Mouse (Mus musculus) hindbrain, embryonic 10.5 days (tissue): ENCODE measurements around the gene Slc33a1. TPM values are rescaled to one million over a fixed set of nuclear protein-coding genes. Genes with fewer than 3 reads are reported as not detected.

Source experiments
- DNase-seq: peaks from one replicate; pipeline ENCODE4 v3.0.0-alpha.2; 2017; ENCODE audit warnings: low spot score
- H3K27ac ChIP-seq: fragments of 300-500 bp; sonication (generic); 2 replicates; pipeline ENCODE4 v1.5.1; 2016; ENCODE audit warnings: mild to moderate bottlenecking, moderate library complexity
- H3K27me3 ChIP-seq: fragments of 300-500 bp; sonication (generic); 2 replicates; pipeline ENCODE4 v1.6.1; 2016; ENCODE audit warnings: mild to moderate bottlenecking; ENCODE audit not compliant: poor library complexity, insufficient read depth, severe bottlenecking
- H3K36me3 ChIP-seq: fragments of 300-500 bp; sonication (generic); 2 replicates; pipeline ENCODE4 v1.6.1; 2016; ENCODE audit warnings: mild to moderate bottlenecking, moderate library complexity
- H3K4me1 ChIP-seq: fragments of 300-500 bp; sonication (generic); replicated peaks from 2 replicates; pipeline ENCODE4 v1.6.1; 2016; ENCODE audit warnings: mild to moderate bottlenecking
- H3K4me3 ChIP-seq: fragments of 300-500 bp; sonication (generic); 2 replicates; pipeline ENCODE4 v1.5.1; 2016; ENCODE audit warnings: mild to moderate bottlenecking, moderate library complexity
- H3K9me3 ChIP-seq: fragments of 300-500 bp; sonication (generic); 2 replicates; pipeline ENCODE4 v1.6.1; 2016; ENCODE audit warnings: mild to moderate bottlenecking, moderate library complexity
- WGBS: fragments of 180-500 bp; shearing (Covaris S2); methylation state at CpG from one replicate; pipeline ENCODE4 v1.1.7; 2016; 5-methylcytosine and 5-hydroxymethylcytosine counted together
- polyA plus RNA-seq: library from polyadenylated mRNA; unstranded; fragments of >200 nt; fragmentation: Nextera tagmentation; extraction: Ambion mirVana; gene quantifications from 2 replicates; pipeline ENCODE4 v1.2.1, GENCODE M21; 2016

Slc33a1 gene
- polyA plus RNA-seq, 1 experiment from 2014 or later: 9.5 TPM

DNA sequence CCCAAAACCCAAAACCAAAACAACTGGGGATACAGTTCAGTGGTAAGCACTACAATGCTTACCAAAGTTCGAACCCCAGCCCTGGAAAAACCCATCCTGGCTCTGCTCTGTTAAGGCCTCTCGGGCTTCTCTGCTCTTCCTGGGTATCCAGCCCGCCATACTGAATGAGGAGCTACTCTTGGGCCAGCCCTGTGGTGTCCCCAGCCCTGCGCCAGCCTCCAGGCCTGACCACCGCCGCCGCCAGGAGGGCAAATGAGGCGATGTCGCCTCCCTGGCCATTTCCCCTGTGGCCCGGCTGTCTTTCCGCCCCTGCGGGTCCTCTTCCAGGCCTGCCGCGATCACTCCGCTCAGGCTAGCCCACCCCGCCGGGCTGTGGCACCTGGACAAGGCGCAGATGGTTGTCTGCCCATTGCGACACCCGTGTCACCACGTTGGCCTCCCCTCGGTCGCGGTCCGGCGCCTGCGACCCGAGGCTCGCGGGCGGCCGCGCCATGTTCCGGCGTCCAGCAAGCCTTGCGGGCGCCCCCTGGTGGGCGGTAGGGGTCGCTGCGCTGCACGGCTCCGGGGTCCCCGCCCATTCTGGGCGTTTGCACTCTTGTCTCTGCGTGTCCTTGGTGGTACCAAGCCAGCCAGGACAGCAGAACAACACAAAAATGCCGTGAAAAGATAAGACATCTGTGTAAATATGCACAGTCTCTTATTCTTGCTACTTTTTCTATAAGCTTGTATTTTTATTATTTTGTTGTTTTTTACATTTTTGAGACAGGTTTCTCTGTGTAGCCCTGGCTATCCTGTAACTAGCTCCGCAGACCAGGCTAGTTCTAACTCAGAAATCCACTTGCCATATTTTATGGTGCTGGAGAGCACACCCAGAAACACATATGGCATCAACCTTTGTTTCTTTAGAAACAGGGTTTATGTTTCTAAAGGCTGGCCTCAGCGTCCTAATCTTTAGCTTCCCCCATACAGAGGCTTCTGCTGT lies 35.4 kb downstream of the Slc33a1 start, which contains the start of gene E130311K13Rik:
TSS of gene E130311K13Rik (minus strand) at position 595 of the 982 bp plus-strand sequence.
- peaks cover 4% of the 10 kb centered on the region; the same call in 1 of the 2 replicates for H3K4me1 ChIP-seq
- no peaks in the 10 kb centered on the region for H3K27me3 ChIP-seq
- H3K4me3 ChIP-seq: peak within 1 kb of the TSS; percentile 71
- H3K9me3 ChIP-seq: no peaks in the 10 kb centered on the region
- DNase-seq: peak; percentile 89
- H3K27ac ChIP-seq: peak within 1 kb of the TSS; percentile 99
- 5% methylated on average over 48 of the region's 48 CpGs for WGBS
- no peaks in the 10 kb centered on the region for H3K36me3 ChIP-seq

DNA sequence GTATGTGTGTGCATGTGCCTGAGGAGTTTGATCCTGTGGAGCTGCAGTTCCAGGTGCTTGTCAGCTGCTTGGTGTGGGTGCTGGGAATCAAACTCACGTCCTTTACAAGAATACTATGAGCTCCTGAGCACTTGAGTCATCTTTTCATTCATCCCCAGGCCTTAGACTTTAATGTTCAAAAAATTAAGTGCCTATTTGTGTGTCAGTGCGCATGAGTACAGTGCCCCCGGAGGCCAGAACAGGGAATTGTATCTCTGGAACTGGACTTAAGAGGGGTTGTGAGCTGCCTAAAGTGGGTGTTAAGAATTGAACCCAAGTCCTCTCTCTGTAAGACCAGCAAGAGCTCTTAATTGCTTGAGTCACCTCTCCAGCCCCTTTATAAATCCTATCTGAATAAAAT lies 44.9 kb downstream of the Slc33a1 start:
- 59% methylated on average over 3 of the region's 3 CpGs for WGBS

DNA sequence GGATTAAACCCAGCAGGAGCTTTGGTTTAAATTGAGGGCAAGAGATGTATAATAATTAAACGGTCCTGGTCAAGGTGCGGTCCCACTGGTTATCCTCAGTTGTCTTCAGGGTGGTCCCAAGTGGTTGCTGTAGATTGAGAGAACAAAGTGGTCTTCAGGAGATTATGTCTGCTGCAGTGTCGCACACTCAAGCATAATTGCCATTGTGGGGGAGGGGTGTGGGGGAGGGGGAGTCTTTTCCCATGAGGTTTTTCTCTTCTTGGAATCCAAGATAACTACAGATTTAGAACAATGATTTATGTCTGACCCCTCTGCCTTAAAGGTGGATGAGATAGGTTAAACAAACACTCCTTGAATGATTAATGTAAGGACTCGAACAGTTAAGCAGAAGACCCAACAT lies 54.3 kb downstream of the Slc33a1 start:
- no peaks in the 10 kb centered on the region for H3K36me3 ChIP-seq
- DNase-seq: no peak
- no peaks in the 10 kb centered on the region for H3K27me3 ChIP-seq
- no peak overlapping the region for H3K4me3 ChIP-seq
- H3K4me1 ChIP-seq: peaks cover 3% of the 10 kb centered on the region
- H3K9me3 ChIP-seq: no peaks in the 10 kb centered on the region
- H3K27ac ChIP-seq: no peak overlapping the region
- WGBS: 91% methylated on average over 4 of the region's 4 CpGs

More for the DNA sequence above, 44.9 kb downstream of the Slc33a1 start:
- H3K4me1 ChIP-seq: no peaks in the 10 kb centered on the region
- H3K9me3 ChIP-seq: no peaks in the 10 kb centered on the region
- no peaks in the 10 kb centered on the region for H3K36me3 ChIP-seq
- H3K27me3 ChIP-seq: no peaks in the 10 kb centered on the region
- no peak overlapping the region for H3K4me3 ChIP-seq
- DNase-seq: peak; percentile 35
- H3K27ac ChIP-seq: no peak overlapping the region

DNA sequence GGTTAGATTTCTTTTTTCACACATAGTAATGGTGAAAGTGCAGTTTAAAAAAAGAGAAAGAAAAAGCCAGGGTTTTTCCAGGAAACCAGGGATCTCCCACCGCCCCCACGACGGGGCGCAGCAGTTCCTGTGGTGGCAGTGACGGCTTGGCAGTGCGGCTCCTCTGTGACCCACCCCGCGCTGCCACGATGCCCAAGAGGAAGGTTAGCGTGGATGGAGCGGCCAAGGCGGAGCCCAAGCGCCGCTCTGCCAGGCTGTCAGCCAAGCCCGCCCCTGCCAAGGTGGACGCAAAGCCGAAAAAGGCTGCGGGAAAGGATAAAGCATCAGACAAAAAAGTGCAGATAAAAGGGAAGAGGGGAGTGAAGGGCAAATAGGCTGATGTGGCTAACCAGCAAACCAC lies 59.3 kb downstream of the Slc33a1 start:
- 2% methylated on average over 18 of the region's 18 CpGs for WGBS

DNA sequence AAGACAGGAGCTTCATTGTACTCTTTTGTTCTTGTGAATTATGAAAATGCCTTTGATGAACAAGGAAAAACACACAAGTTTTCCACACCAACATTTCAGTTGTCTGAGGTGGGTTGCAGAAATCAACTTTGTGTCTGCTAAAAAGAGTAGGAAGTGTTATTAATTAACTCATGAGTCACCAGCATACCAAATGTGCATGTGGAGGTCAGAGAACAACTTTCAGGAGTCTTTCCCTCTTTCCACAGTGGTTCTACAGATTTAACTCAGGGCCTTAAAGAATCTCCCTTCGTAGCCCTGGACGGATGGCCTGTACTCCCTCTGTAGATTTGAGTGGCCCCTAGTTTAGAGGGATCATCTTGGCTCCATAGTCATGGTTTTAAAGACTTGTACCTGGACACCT lies 60.4 kb downstream of the Slc33a1 start:
- no peak overlapping the region for H3K27ac ChIP-seq
- no peaks in the 10 kb centered on the region for H3K36me3 ChIP-seq
- no peaks in the 10 kb centered on the region for H3K9me3 ChIP-seq
- DNase-seq: no peak
- 73% methylated on average over 2 of the region's 2 CpGs for whole genome bisulfite sequencing
- H3K27me3 ChIP-seq: no peaks in the 10 kb centered on the region
- H3K4me3 ChIP-seq: no peak overlapping the region
- H3K4me1 ChIP-seq: peaks cover 43% of the 10 kb centered on the region

More for the DNA sequence above, 59.3 kb downstream of the Slc33a1 start:
- no peaks in the 10 kb centered on the region for H3K27me3 ChIP-seq
- no peaks in the 10 kb centered on the region for H3K36me3 ChIP-seq
- DNase-seq: peak; percentile 25
- H3K27ac ChIP-seq: peak overlapping the region; percentile 84
- peaks cover 35% of the 10 kb centered on the region for H3K4me1 ChIP-seq
- H3K4me3 ChIP-seq: peak overlapping the region; percentile 50
- no peaks in the 10 kb centered on the region for H3K9me3 ChIP-seq

DNA sequence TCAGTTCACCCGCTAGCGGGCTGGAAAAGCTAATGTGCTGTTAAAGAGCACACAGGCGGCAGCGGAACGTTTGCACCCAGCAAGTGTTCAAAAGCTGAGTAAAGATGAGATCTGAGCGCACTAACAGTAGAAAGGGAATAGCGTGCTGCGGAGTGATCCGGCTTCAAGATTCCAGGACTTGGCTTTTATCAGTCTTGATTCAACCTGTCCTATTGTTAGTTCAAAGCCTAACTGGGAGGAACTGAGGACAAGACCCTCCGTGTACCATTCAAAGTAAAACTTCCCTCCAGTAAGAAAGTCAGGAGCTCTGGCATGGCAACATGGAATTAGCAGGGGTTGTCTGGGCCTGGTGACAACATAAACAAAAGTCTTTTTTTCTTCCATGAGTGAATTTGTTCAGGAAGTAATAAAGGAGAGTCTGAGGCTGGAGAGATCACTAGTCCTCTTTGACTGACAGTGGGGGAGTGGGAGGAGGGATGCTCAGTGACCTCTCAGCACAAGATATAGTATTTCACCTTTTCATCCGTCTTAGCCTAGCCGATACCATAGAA lies 64.5 kb downstream of the Slc33a1 start:
- peaks cover 64% of the 10 kb centered on the region for H3K4me1 ChIP-seq
- H3K4me3 ChIP-seq: peak overlapping the region; percentile 81
- 1% methylated on average over 12 of the region's 12 CpGs for WGBS
- peak; percentile 72 for DNase-seq
- H3K9me3 ChIP-seq: no peaks in the 10 kb centered on the region
- H3K36me3 ChIP-seq: no peaks in the 10 kb centered on the region
- H3K27me3 ChIP-seq: no peaks in the 10 kb centered on the region
- H3K27ac ChIP-seq: peak overlapping the region; percentile 97

DNA sequence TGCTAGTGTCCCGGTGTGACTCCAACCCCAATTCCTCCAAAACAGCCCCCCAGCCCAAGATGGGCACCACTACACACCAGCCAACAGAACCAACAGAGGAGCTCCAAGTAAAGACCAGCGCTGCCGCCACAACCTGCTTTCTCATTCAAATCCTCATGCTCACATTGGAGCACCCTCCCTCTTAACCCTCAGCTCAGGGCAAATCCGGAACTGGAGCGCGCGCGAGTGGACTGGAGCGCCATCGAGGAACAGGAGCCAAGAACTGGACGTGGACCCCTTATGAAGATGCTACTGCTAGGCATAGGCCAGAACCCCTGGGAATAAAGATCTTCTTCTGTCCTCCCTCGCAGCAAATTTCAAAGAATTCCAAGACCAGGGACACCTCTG lies 65.3 kb downstream of the Slc33a1 start, which contains the start of gene Plch1:
TSS of gene Plch1 (minus strand) at position 164 of the 387 bp plus-strand sequence.
- Histone ChIP-seq H3K4me1 (peaks cover 64% of the 10 kb centered on the region), H3K27ac (peak within 1 kb of the TSS; percentile 97), H3K9me3 (no peaks in the 10 kb centered on the region), H3K36me3 (no peaks in the 10 kb centered on the region), H3K27me3 (no peaks in the 10 kb centered on the region), H3K4me3 (peak within 1 kb of the TSS; percentile 81)
- under 1% methylated on average over 12 of the region's 12 CpGs for WGBS
- peak; percentile 92 for DNase-seq

DNA sequence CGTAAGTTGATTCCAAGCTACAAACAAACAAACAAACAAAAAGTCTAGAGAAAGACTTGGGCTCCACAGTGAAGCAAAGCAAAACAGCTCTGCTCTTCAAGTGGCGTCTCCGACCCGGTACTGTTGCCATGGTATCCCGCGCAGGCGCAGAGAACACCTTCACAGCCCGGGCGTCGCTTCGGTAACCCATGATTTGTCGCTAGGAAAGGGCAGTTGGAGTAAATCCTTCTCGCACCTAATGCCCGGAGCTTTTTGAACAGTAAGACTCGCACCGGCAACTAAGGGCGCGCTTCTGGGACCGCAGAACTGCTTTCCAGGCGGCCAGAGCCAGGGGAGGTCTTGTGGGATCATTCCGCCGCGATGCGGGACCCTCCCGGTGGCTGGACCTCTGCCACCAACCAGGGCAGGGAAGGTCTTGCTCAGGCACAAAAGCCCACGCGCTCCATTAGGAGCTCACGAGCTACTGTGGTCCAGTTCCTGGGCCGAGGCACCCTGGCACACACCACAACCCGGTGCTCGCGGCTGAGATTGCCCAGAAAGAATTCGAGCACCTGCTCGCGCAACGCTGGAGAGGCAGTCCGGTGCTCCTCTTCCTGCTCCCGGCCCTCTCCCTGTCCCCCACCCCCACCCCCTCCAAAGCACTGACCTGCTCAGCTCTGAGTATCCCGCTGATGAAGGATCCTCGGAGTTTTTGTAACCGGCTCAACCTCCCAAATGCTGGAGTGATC lies 65.8 kb downstream of the Slc33a1 start:
- Histone ChIP-seq H3K4me3 (peak overlapping the region; percentile 81), H3K36me3 (no peaks in the 10 kb centered on the region), H3K4me1 (peaks cover 68% of the 10 kb centered on the region), H3K27me3 (no peaks in the 10 kb centered on the region), H3K9me3 (no peaks in the 10 kb centered on the region), H3K27ac (peak overlapping the region; percentile 97)
- DNase-seq: peak; percentile 88
- under 1% methylated on average over 41 of the region's 41 CpGs for WGBS

DNA sequence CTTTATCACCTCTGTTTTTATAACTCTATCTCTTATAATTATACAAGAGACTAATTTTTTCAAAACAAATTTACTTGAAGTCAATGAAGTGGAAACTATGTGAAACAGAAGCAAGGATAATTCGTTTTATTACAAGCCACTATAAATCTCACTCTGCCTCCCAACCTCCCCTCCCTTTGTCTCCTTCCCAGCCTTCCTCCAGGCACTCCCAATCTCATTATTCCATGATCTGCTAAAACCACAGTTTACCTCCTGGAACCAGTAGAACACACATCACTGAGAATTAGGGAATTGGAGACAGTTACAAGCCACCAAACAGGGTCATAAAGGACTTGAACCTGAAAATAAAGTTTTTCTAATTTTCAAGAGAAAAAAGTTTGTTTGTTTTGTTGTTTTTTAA lies 67.4 kb downstream of the Slc33a1 start:
- Histone ChIP-seq H3K27me3 (no peaks in the 10 kb centered on the region), H3K4me1 (peaks cover 73% of the 10 kb centered on the region), H3K4me3 (peak overlapping the region; percentile 81), H3K9me3 (no peaks in the 10 kb centered on the region), H3K36me3 (no peaks in the 10 kb centered on the region), H3K27ac (peak overlapping the region; percentile 82)
- no peak for DNase-seq
- WGBS: 18% methylated on average over 1 of the region's 1 CpGs

DNA sequence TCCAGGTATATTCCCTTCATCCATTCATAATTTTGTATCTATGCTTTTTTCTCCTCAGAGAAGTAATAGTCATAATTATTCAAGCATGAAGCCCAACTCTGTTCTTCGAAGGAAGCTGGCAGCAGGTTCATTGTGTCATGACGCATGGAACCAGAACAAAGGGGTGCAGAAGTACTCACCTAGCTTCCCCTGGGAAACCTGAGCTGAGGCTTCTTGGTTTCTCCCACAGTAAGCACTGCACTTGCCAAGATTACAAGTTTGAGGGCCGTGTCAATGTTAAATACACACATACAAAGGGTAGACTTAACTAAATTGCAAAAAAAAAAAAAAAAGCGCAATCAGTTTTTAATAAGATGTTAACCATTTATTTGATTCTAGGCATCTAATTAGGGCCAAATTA lies 68.3 kb downstream of the Slc33a1 start:
- DNase-seq: no peak
- Histone ChIP-seq H3K36me3 (peaks cover 3% of the 10 kb centered on the region; the same call in 1 of the 2 replicates), H3K4me1 (peaks cover 65% of the 10 kb centered on the region), H3K9me3 (no peaks in the 10 kb centered on the region), H3K4me3 (peak overlapping the region; percentile 81), H3K27me3 (no peaks in the 10 kb centered on the region), H3K27ac (peak overlapping the region; percentile 82)
- WGBS: 52% methylated on average over 4 of the region's 4 CpGs

DNA sequence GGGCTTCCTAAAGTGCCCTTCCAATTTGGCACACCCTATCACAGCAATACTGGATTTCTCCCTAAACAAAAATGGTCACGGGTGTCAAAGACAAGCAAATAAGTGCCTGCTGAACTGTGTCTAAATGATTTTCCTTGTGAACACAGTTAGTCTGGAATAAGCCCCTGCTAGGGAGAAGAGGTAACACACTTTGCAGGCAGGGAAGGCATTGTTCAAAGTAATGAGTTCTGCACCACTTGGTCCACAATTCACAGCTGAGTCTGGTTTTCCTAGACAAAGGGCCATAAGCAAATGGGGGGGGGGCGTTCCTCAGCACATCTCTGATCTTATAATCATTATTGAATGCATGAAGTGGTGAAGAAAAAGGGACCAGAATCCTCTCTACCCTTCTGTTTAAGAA lies 68.8 kb downstream of the Slc33a1 start:
- Histone ChIP-seq H3K36me3 (peaks cover 8% of the 10 kb centered on the region), H3K9me3 (no peaks in the 10 kb centered on the region), H3K27ac (peak overlapping the region; percentile 82), H3K27me3 (no peaks in the 10 kb centered on the region), H3K4me3 (peak overlapping the region; percentile 81), H3K4me1 (peaks cover 59% of the 10 kb centered on the region)
- DNase-seq: no peak
- WGBS: 38% methylated on average over 2 of the region's 2 CpGs

DNA sequence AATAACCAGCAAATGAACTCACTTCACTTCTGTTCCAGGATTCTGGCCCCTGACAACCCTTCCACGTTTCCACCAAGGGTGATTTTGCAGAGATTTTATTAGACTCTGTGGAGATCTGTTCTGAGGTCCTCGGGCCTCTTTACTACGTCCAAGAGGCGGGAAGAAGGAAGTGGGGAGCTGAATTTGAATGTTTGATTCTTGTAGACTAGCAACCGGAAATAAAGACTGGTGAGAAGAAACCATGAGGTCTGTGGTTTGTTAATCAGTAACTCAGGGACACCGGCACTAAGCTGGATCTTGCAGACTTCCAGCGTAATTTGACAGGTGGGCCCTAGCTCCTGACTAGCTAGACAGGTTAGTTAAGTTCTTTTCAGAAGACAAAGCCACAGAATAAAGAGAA lies 70.9 kb downstream of the Slc33a1 start:
- H3K27ac ChIP-seq: peak overlapping the region; percentile 30

More for the DNA sequence above, 70.9 kb downstream of the Slc33a1 start:
- peaks cover 19% of the 10 kb centered on the region for H3K36me3 ChIP-seq
- H3K9me3 ChIP-seq: no peaks in the 10 kb centered on the region
- H3K4me1 ChIP-seq: peaks cover 47% of the 10 kb centered on the region
- DNase-seq: no peak
- no peaks in the 10 kb centered on the region for H3K27me3 ChIP-seq
- WGBS: 69% methylated on average over 7 of the region's 7 CpGs
- no peak overlapping the region for H3K4me3 ChIP-seq
